Mouse (Mus musculus): ENCODE results near the gene Foxg1. TPM values are rescaled to one million over a fixed set of nuclear protein-coding genes. Genes with fewer than 3 reads are reported as not detected.

Foxg1 gene
- polyA plus RNA-seq, 1 experiment from 2014 or later: not detected

- Histone ChIP-seq H3K9me3 (ENCODE audit: low read length) (no peaks in the 10 kb centered on the region), H3K27me3 (replicated peaks; ENCODE audit: insufficient read depth, low read length) (peaks cover 65% of the 10 kb centered on the region), H3K4me2 (replicated peaks; ENCODE audit: low read depth, low read length) (no peak overlapping the region), H3K4me3 (ENCODE audit: low read depth, low read length) (no peak overlapping the region), H3K9ac (replicated peaks; ENCODE audit: low read depth) (no peak overlapping the region), H3K27ac (ENCODE audit: low read length) (no peak overlapping the region), H3K36me3 (ENCODE audit: insufficient read depth, low read length) (no peaks in the 10 kb centered on the region), H3K4me1 (ENCODE audit: insufficient read depth, low read depth, low read length) (no peaks in the 10 kb centered on the region)
- 2% methylated on average over 17 of the region's 17 CpGs for WGBS
- TF ChIP-seq EP300 (IDR thresholded peaks at IDR 0.05): no peak
- no peak for TF ChIP-seq CTCF (IDR thresholded peaks at IDR 0.05)
- ATAC-seq: no peak
- no peak for DNase-seq (ENCODE audit: low spot score)
These were observed 12.4 kb downstream of the Foxg1 start for GRCm38 (mm10) chr12:49394836-49395235.

- H3K9ac ChIP-seq (replicated peaks; ENCODE audit: low read depth): no peak overlapping the region
- ATAC-seq: no peak
These were observed 13.5 kb downstream of the Foxg1 start for GRCm38 (mm10) chr12:49395969-49396368.

GRCm38 (mm10) chr12:49396776-49397175, 14.3 kb downstream of the Foxg1 start:
- no peak overlapping the region for H3K4me2 ChIP-seq (replicated peaks; ENCODE audit: low read depth, low read length)
- no peak for DNase-seq (ENCODE audit: low spot score)
- H3K9ac ChIP-seq (replicated peaks; ENCODE audit: low read depth): no peak overlapping the region
- ATAC-seq: no peak
- no peak overlapping the region for H3K27ac ChIP-seq (ENCODE audit: low read length)
- H3K4me3 ChIP-seq (ENCODE audit: low read depth, low read length): no peak overlapping the region
- WGBS: 25% methylated on average over 1 of the region's 1 CpGs
- peaks cover 6% of the 10 kb centered on the region; the same call in 1 of the 2 replicates for H3K4me1 ChIP-seq (ENCODE audit: insufficient read depth, low read depth, low read length)
- H3K36me3 ChIP-seq (ENCODE audit: insufficient read depth, low read length): no peaks in the 10 kb centered on the region
- peaks cover 65% of the 10 kb centered on the region for H3K27me3 ChIP-seq (replicated peaks; ENCODE audit: insufficient read depth, low read length)
- no peak for TF ChIP-seq CTCF (IDR thresholded peaks at IDR 0.05)
- no peak for TF ChIP-seq EP300 (IDR thresholded peaks at IDR 0.05)
- H3K9me3 ChIP-seq (ENCODE audit: low read length): no peaks in the 10 kb centered on the region

More at GRCm38 (mm10) chr12:49395969-49396368, 13.5 kb downstream of the Foxg1 start:
- Histone ChIP-seq H3K27me3 (replicated peaks; ENCODE audit: insufficient read depth, low read length) (peaks cover 65% of the 10 kb centered on the region), H3K36me3 (ENCODE audit: insufficient read depth, low read length) (no peaks in the 10 kb centered on the region), H3K9me3 (ENCODE audit: low read length) (no peaks in the 10 kb centered on the region), H3K4me2 (replicated peaks; ENCODE audit: low read depth, low read length) (no peak overlapping the region), H3K4me1 (ENCODE audit: insufficient read depth, low read depth, low read length) (no peaks in the 10 kb centered on the region), H3K4me3 (ENCODE audit: low read depth, low read length) (no peak overlapping the region), H3K27ac (ENCODE audit: low read length) (no peak overlapping the region)
- 14% methylated on average over 2 of the region's 2 CpGs for WGBS
- no peak for DNase-seq (ENCODE audit: low spot score)
- TF ChIP-seq EP300 (IDR thresholded peaks at IDR 0.05) (no peak), CTCF (IDR thresholded peaks at IDR 0.05) (no peak)

GRCm38 (mm10) chr12:49397443-49398162, 15.1 kb downstream of the Foxg1 start:
- Histone ChIP-seq H3K9me3 (ENCODE audit: low read length) (no peaks in the 10 kb centered on the region), H3K4me2 (replicated peaks; ENCODE audit: low read depth, low read length) (no peak overlapping the region), H3K9ac (replicated peaks; ENCODE audit: low read depth) (no peak overlapping the region), H3K4me3 (ENCODE audit: low read depth, low read length) (no peak overlapping the region), H3K36me3 (ENCODE audit: insufficient read depth, low read length) (no peaks in the 10 kb centered on the region), H3K27ac (ENCODE audit: low read length) (no peak overlapping the region), H3K27me3 (replicated peaks; ENCODE audit: insufficient read depth, low read length) (peaks cover 58% of the 10 kb centered on the region), H3K4me1 (ENCODE audit: insufficient read depth, low read depth, low read length) (peaks cover 6% of the 10 kb centered on the region; the same call in 1 of the 2 replicates)
- TF ChIP-seq CTCF (IDR thresholded peaks at IDR 0.05) (no peak), EP300 (IDR thresholded peaks at IDR 0.05) (no peak)
- ATAC-seq (no peak), DNase-seq (ENCODE audit: low spot score) (no peak)
- 23% methylated on average over 4 of the region's 4 CpGs for WGBS

GRCm38 (mm10) chr12:49398163-49398540, 15.7 kb downstream of the Foxg1 start:
- Histone ChIP-seq H3K27ac (ENCODE audit: low read length) (no peak overlapping the region), H3K4me2 (replicated peaks; ENCODE audit: low read depth, low read length) (no peak overlapping the region), H3K9ac (replicated peaks; ENCODE audit: low read depth) (no peak overlapping the region), H3K36me3 (ENCODE audit: insufficient read depth, low read length) (no peaks in the 10 kb centered on the region), H3K4me1 (ENCODE audit: insufficient read depth, low read depth, low read length) (peaks cover 6% of the 10 kb centered on the region; the same call in 1 of the 2 replicates), H3K9me3 (ENCODE audit: low read length) (no peaks in the 10 kb centered on the region), H3K27me3 (replicated peaks; ENCODE audit: insufficient read depth, low read length) (peaks cover 57% of the 10 kb centered on the region), H3K4me3 (ENCODE audit: low read depth, low read length) (no peak overlapping the region)
- ATAC-seq: no peak
- no peak for TF ChIP-seq CTCF (IDR thresholded peaks at IDR 0.05)
- no peak for TF ChIP-seq EP300 (IDR thresholded peaks at IDR 0.05)
- no peak for DNase-seq (ENCODE audit: low spot score)

GRCm38 (mm10) chr12:49398636-49399035, 16.2 kb downstream of the Foxg1 start:
- H3K27me3 ChIP-seq (replicated peaks; ENCODE audit: insufficient read depth, low read length): peaks cover 61% of the 10 kb centered on the region
- H3K4me1 ChIP-seq (ENCODE audit: insufficient read depth, low read depth, low read length): peaks cover 6% of the 10 kb centered on the region; the same call in 1 of the 2 replicates
- 24% methylated on average over 3 of the region's 3 CpGs for WGBS
- no peaks in the 10 kb centered on the region for H3K36me3 ChIP-seq (ENCODE audit: insufficient read depth, low read length)
- no peak overlapping the region for H3K27ac ChIP-seq (ENCODE audit: low read length)
- no peak overlapping the region for H3K9ac ChIP-seq (replicated peaks; ENCODE audit: low read depth)
- H3K4me2 ChIP-seq (replicated peaks; ENCODE audit: low read depth, low read length): no peak overlapping the region
- DNase-seq (ENCODE audit: low spot score): no peak
- H3K4me3 ChIP-seq (ENCODE audit: low read depth, low read length): no peak overlapping the region
- ATAC-seq: no peak
- H3K9me3 ChIP-seq (ENCODE audit: low read length): no peaks in the 10 kb centered on the region
- TF ChIP-seq CTCF (IDR thresholded peaks at IDR 0.05) (no peak), EP300 (IDR thresholded peaks at IDR 0.05) (no peak)

Measured in lung, postnatal 0 days (tissue).